Mouse (Mus musculus) spleen, adult 2 months (tissue): Measurements from ENCODE around the gene Tspan33.

Experiments
- CTCF ChIP-seq: fragments of 200-500 bp; IDR thresholded peaks from 2 replicates; pipeline ENCODE4 v1.5.1; 2011; ENCODE audit warnings: mild to moderate bottlenecking, inconsistent platforms; ENCODE audit not compliant: insufficient read depth, insufficient read length, insufficient replicate concordance; ENCODE audit errors: extremely low read depth
- POLR2A ChIP-seq: fragments of 200-500 bp; IDR thresholded peaks from 2 replicates; pipeline ENCODE4 v1.6.1; 2011; ENCODE audit warnings: low read depth, low read length, inconsistent platforms

DNA sequence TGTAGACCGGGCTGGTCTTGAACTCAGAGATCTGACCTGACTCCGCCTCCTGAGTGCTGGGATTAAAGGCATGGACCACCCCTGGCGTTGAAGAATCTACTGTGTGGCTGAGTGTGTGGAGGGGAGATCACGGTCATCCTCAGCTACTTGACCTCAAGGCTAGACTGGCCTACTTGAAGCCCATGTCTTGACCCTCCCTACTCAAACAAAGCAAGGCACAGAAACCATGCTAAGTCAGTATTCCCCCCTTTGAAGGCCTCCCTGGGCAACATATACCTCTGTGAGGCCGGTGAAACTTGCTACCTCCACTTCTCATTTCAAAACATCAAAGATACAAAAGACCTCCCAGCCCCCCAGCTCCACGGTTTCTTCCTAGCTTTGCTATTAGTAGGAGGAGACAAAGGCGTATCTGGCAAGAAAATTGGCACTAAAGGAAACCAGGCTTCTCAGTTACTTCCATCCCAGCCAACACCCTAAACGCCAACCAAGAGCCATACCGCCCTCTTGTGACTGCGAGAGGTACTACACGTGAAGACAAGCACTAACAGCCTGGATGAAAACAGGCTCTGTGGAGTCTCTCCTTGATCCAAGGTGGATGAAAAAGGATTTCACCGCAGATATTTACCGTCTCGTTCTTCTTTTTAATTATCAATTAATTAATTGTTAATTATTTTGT, 44.4 kb upstream of the Tspan33 start:
- peak; percentile 94; the same call in 1 of the 2 replicates for TF ChIP-seq CTCF
- TF ChIP-seq POLR2A, result no peak
